Mouse (Mus musculus) hindbrain, embryonic 13.5 days (tissue): ENCODE data around the gene Fer1l5. TPM values are rescaled to one million over a fixed set of nuclear protein-coding genes. Genes with fewer than 3 reads are reported as not detected.
A peak's percentile ranks its signal among the peaks of the same experiment; 100 is the strongest.

Experiments used
- ATAC-seq: fragments of 200-750 bp; cut with Nextera tagmentation; 2 replicates; pipeline ENCODE4 v1.8.0; 2017; ENCODE audit warnings: moderate TSS enrichment; ENCODE audit not compliant: low FRiP score
- H3K27ac ChIP-seq: fragments of 300-500 bp; sonication (generic); 2 replicates; pipeline ENCODE4 v1.5.1; 2015; ENCODE audit warnings: inconsistent platforms, mild to moderate bottlenecking, moderate library complexity
- H3K27me3 ChIP-seq: fragments of 300-500 bp; sonication (generic); 2 replicates; pipeline ENCODE4 v1.6.1; 2015; ENCODE audit warnings: mild to moderate bottlenecking, inconsistent platforms
- H3K36me3 ChIP-seq: fragments of 300-500 bp; sonication (generic); 2 replicates; pipeline ENCODE4 v1.6.1; 2015; ENCODE audit warnings: mild to moderate bottlenecking, inconsistent platforms
- H3K4me1 ChIP-seq: fragments of 300-500 bp; sonication (generic); replicated peaks from 2 replicates; pipeline ENCODE4 v1.6.1; 2015; ENCODE audit warnings: inconsistent platforms
- H3K4me2 ChIP-seq: fragments of 300-500 bp; sonication (generic); 2 replicates; pipeline ENCODE4 v1.6.1; 2015; ENCODE audit warnings: inconsistent platforms, mild to moderate bottlenecking, moderate library complexity
- H3K4me3 ChIP-seq: fragments of 300-500 bp; sonication (generic); 2 replicates; pipeline ENCODE4 v1.5.1; 2015; ENCODE audit warnings: mild to moderate bottlenecking, inconsistent platforms
- H3K9ac ChIP-seq: fragments of 300-500 bp; sonication (generic); 2 replicates; pipeline ENCODE4 v1.6.1; 2015; ENCODE audit warnings: mild to moderate bottlenecking, inconsistent platforms
- H3K9me3 ChIP-seq: fragments of 300-500 bp; sonication (generic); 2 replicates; pipeline ENCODE4 v1.6.1; 2016; ENCODE audit warnings: inconsistent platforms
- WGBS: fragments of 180-500 bp; shearing (Covaris S2); methylation state at CpG from one replicate; pipeline ENCODE4 v1.1.7; 2015; 5-methylcytosine and 5-hydroxymethylcytosine counted together
- polyA plus RNA-seq: library from polyadenylated mRNA; unstranded; fragments of >200 nt; fragmentation: Nextera tagmentation; extraction: Ambion mirVana; gene quantifications from 2 replicates; pipeline ENCODE4 v1.2.1, GENCODE M21; 2015

Gene Fer1l5
- polyA plus RNA-seq, 1 experiment from 2014 or later, result 2.5 TPM

DNA sequence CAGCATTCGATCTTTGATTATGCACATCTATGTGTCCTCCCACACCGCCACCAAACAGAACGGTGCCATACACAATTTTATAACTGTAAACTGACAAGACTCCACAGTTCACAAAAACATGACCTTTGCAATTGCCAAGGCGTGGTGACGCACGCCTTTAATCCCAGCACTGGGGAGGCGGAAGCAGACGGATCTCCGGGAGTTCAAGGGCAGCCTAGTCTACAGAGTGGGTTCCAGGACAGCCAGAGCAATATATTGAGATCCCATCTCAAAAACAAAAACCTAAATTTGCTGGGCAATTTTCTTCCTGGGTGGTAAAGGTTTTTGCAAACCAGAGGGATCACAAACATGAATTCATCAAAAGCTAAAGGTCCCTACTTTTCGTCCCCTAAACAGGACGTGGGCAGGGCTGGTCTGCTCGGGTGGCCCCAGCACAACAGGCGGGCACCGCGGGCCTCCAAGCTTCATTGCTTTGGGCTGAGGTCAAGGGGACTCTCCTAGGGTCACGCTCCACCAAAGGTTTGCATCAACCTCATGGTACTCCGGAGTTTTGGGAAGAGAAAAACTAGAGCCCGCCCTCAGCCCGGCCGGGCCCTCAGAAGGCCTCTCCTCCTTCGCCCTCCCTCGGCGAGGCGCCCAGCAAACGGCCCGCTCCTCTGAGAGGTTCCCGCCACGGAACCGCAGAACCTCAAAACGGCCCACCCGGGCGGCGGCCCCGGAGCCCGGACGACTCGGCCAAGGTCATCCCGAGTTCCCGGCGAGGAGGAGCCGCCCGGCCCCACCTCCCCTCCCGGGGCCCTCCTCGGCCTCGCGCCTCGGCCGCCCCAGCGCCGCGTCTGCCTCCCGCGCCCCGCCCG, 3.8 kb upstream of the Fer1l5 start:
- H3K4me3 ChIP-seq, result peak overlapping the region; percentile 87
- peak overlapping the region; percentile 79 for H3K4me2 ChIP-seq
- WGBS, result 8% methylated on average over 33 of the region's 55 CpGs
- H3K27me3 ChIP-seq, result no peaks in the 10 kb centered on the region
- H3K27ac ChIP-seq, result peak overlapping the region; percentile 78
- peak; percentile 84 for ATAC-seq
- H3K4me1 ChIP-seq, result peaks cover 17% of the 10 kb centered on the region
- H3K36me3 ChIP-seq, result peaks cover 23% of the 10 kb centered on the region
- no peaks in the 10 kb centered on the region for H3K9me3 ChIP-seq
- H3K9ac ChIP-seq, result peak overlapping the region; percentile 93

DNA sequence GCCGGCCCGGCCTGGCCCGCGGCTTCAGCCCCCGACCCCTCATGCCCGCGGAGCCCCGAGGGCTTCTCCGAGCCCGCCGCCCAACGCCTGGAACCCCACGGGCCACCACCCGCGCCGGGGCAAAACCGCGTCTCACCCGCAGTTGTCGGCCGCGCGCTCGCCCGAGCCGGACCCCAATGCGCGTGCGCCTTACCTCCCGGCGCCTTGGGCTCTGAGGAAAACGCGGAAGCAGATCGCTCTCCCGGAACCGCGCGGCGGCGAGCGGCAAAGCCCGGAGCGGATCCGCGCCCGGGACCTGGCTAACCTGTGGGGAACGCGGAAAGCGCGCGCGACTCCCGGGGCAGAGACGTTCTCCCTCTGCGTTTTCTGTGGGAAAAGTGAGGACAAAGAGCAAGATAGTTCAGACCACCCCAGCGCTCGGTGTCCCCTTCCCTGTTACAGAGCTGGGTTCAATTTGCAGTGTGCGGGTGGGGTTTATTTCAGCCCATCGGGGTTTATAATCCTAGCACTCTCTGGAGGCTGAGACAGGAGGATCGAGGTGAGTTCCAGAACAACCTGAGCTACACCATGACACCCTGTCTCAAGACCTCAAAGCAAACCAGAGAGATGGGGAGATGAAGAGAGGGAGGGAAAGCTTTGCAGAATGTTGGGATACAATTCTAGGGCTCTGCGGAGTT, 3.0 kb upstream of the Fer1l5 start, which contains the start of gene Kansl3:
Kansl3 (minus strand) TSS at position 213 of the 677 bp plus-strand sequence.
- WGBS, result 5% methylated on average over 56 of the region's 61 CpGs
- peak; percentile 86 for ATAC-seq
- Histone ChIP-seq H3K4me3 (peak within 1 kb of the TSS; percentile 87), H3K9me3 (no peaks in the 10 kb centered on the region), H3K9ac (peak within 1 kb of the TSS; percentile 93), H3K4me1 (peaks cover 17% of the 10 kb centered on the region), H3K27me3 (no peaks in the 10 kb centered on the region), H3K4me2 (peak within 1 kb of the TSS; percentile 79), H3K36me3 (peaks cover 15% of the 10 kb centered on the region), H3K27ac (peak within 1 kb of the TSS; percentile 78)

DNA sequence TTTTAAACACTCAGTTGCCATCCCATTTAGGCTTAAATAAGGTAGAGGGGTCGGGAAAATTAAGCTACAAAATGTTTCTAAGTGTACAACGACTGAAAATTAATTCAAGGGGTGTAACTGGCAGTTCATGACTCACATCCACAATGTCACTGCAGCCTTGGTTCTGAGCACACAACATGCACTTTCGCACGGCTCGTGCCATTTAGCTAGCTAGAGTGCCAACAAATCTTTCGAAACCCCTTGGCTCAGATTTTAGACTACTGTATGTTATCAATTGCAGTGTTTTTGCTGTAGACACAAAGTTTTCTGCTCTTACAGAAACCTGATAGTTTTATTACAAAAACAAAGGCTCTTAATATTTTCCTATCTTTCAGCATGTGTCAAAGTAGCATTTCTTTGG, 1.2 kb upstream of the Fer1l5 start:
- Histone ChIP-seq H3K27ac (no peak overlapping the region), H3K4me2 (no peak overlapping the region), H3K4me1 (peaks cover 17% of the 10 kb centered on the region), H3K27me3 (no peaks in the 10 kb centered on the region), H3K9me3 (no peaks in the 10 kb centered on the region), H3K9ac (no peak overlapping the region), H3K36me3 (no peaks in the 10 kb centered on the region), H3K4me3 (no peak overlapping the region)
- WGBS, result 87% methylated on average over 6 of the region's 6 CpGs
- ATAC-seq, result no peak

DNA sequence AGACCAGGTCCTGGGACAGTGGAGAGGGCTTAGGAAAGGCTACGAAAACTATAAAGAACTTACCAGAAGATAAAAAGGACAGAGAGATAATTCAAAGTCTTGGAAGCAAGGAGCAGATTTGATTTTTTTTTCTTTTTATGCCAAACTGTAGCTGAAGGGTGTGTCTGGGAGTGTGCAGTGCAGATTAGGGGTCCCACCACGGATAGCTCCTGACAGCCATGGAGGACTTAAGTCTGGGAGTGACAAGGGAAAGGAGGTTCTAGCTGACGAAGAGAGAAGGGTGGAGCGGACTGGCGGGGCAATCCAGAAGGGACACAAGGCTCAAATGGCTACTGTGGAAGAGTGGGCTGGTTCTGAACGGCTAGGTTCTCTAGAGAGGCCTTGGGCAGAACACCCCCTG, 6.8 kb downstream of the Fer1l5 start:
- H3K27me3 ChIP-seq, result no peaks in the 10 kb centered on the region
- H3K27ac ChIP-seq, result no peak overlapping the region
- 84% methylated on average over 6 of the region's 6 CpGs for WGBS
- no peak overlapping the region for H3K4me3 ChIP-seq
- H3K9me3 ChIP-seq, result no peaks in the 10 kb centered on the region
- no peak overlapping the region for H3K4me2 ChIP-seq
- ATAC-seq, result no peak
- no peaks in the 10 kb centered on the region for H3K4me1 ChIP-seq
- no peaks in the 10 kb centered on the region for H3K36me3 ChIP-seq
- H3K9ac ChIP-seq, result no peak overlapping the region

DNA sequence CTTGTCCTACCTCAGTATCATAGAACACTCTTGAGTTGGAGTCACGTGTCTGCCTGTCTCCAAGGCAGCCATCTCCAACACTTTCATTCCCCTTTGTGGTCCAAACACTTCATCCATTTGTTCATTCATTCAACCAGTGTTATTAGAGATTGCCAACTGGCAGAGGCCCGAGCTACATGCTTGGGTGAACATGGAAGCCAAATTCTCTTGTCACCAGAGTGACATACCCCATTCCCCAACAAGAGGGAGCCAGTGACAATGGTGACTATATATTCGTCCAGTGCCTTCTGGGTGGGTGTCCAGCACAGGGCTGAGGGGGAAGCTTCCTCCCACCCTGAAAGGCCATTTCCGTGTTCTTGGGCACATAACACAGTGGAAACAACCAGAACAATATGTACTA, 7.5 kb downstream of the Fer1l5 start:
- no peaks in the 10 kb centered on the region for H3K27me3 ChIP-seq
- no peaks in the 10 kb centered on the region for H3K36me3 ChIP-seq
- no peak overlapping the region for H3K4me3 ChIP-seq
- no peak overlapping the region for H3K9ac ChIP-seq
- no peaks in the 10 kb centered on the region for H3K4me1 ChIP-seq
- H3K27ac ChIP-seq, result no peak overlapping the region
- WGBS, result 67% methylated on average over 4 of the region's 4 CpGs
- no peaks in the 10 kb centered on the region for H3K9me3 ChIP-seq
- no peak overlapping the region for H3K4me2 ChIP-seq
- no peak for ATAC-seq

DNA sequence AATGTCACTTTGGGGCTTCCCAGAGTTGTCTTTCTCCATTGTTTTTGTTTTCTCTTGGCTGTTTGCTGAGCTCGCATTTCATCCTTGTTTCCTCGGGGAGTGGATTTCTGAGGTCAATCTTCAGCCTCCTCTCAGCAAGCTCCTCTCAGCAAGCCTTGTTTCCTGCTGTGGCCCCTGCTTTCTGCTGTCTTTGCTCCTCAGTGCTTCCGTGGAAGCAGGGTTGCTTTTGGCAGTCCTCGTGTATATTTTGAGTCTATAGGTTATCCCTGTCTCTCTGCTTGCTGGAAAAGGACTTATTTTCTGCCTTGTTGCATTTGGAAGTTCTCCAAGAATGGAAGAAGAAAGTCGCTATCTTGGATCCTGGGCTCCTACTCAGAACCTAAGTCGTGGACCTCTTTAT, 24.9 kb downstream of the Fer1l5 start:
- no peak overlapping the region for H3K9ac ChIP-seq
- no peak overlapping the region for H3K27ac ChIP-seq
- no peak overlapping the region for H3K4me3 ChIP-seq
- no peak overlapping the region for H3K4me2 ChIP-seq
- ATAC-seq, result no peak
- H3K4me1 ChIP-seq, result peaks cover 12% of the 10 kb centered on the region
- H3K36me3 ChIP-seq, result no peaks in the 10 kb centered on the region
- 31% methylated on average over 6 of the region's 6 CpGs for WGBS
- no peaks in the 10 kb centered on the region for H3K27me3 ChIP-seq
- H3K9me3 ChIP-seq, result no peaks in the 10 kb centered on the region

DNA sequence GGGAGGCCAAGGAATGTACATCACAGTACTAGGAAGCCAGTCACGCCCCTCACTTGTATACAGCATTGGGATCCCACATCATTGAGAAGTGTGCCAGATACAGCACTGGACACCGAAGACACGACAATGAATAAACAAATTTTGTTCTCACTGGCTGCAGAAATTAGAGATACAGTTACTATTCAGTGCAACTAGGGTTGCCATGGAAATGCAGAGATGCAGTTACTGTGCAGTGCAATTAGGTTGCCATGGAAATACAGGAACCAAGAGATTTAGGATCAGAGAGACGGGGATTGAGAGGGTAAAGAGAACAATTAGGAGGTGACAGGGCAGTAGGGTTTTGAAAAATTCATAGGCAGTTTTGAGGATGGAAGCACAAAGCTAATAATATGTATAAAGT, 29.4 kb downstream of the Fer1l5 start:
- peak overlapping the region; percentile 35 for H3K27ac ChIP-seq
- no peak overlapping the region for H3K4me2 ChIP-seq
- H3K9ac ChIP-seq, result no peak overlapping the region
- H3K36me3 ChIP-seq, result no peaks in the 10 kb centered on the region
- no peak overlapping the region for H3K4me3 ChIP-seq
- H3K27me3 ChIP-seq, result no peaks in the 10 kb centered on the region
- peak; percentile 71 for ATAC-seq
- H3K4me1 ChIP-seq, result peaks cover 13% of the 10 kb centered on the region
- WGBS, result 47% methylated on average over 4 of the region's 4 CpGs
- H3K9me3 ChIP-seq, result no peaks in the 10 kb centered on the region

DNA sequence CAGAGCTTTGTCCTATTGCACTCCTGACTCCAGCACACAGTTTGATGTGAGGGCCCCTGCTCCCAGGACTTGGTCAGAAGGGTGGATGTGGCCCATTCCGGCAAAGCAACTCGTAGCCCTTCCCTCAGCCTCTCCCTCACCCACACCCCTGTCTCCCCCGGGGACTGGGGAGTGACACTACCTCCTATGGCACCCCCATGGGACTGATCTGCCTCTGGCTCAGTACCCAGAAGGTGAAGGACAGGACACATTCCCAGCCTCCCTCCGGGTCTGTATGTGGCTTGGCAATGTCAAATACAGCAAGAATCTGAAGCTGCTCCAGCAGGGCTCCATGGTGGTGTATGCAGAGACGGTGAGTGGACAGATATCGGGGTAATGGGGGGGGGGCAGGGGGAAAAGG, 32.4 kb downstream of the Fer1l5 start:
- no peak overlapping the region for H3K9ac ChIP-seq
- no peaks in the 10 kb centered on the region for H3K9me3 ChIP-seq
- no peaks in the 10 kb centered on the region for H3K27me3 ChIP-seq
- no peaks in the 10 kb centered on the region for H3K36me3 ChIP-seq
- no peak for ATAC-seq
- H3K4me3 ChIP-seq, result no peak overlapping the region
- no peak overlapping the region for H3K27ac ChIP-seq
- WGBS, result 91% methylated on average over 6 of the region's 6 CpGs
- peaks cover 13% of the 10 kb centered on the region for H3K4me1 ChIP-seq
- H3K4me2 ChIP-seq, result no peak overlapping the region

DNA sequence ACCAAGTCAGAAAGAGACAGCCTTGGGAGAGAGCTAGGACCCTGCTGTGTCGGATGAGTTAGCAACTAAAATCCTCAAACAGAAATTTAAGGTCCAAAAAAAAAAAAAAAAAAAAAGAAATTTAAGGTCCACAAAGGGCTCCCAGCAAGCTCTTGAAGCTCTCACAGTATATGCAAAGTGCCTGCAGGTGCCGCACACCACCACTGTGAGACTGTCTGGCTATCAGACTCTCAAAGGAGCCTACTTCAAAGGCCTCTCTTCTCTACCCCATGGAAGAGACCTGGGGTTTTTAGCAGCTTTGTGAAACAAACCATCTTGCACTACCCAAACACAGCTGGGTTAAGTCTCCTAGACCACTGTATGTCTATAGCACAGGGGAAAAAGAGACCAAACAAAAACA, 57.4 kb downstream of the Fer1l5 start:
- WGBS, result 90% methylated on average over 2 of the region's 2 CpGs
- peaks cover 95% of the 10 kb centered on the region for H3K36me3 ChIP-seq
- no peak overlapping the region for H3K9ac ChIP-seq

DNA sequence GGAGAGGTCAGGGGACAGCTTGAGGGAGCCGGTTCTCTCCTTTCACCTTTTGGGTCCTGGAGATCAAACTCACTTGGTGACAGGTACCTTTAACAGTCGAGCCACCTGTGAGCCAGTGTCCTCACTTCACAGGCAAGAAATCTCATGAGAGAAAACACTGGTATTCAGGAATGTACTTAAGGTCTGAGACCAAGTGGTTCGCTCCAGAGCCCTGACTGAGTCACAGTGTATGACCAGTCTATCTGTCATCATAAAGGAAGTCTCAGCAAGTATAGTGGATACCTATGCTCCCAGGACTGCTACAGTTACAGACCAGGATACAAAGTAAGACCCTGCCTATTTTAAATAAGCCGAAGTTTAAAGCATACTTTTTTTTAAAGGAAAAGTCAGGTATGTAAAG, 60.9 kb downstream of the Fer1l5 start:
- peaks cover 94% of the 10 kb centered on the region for H3K36me3 ChIP-seq

More for the DNA sequence above, 57.4 kb downstream of the Fer1l5 start:
- Histone ChIP-seq H3K9me3 (no peaks in the 10 kb centered on the region), H3K27ac (no peak overlapping the region), H3K27me3 (no peaks in the 10 kb centered on the region), H3K4me1 (no peaks in the 10 kb centered on the region), H3K4me3 (no peak overlapping the region), H3K4me2 (no peak overlapping the region)
- no peak for ATAC-seq

DNA sequence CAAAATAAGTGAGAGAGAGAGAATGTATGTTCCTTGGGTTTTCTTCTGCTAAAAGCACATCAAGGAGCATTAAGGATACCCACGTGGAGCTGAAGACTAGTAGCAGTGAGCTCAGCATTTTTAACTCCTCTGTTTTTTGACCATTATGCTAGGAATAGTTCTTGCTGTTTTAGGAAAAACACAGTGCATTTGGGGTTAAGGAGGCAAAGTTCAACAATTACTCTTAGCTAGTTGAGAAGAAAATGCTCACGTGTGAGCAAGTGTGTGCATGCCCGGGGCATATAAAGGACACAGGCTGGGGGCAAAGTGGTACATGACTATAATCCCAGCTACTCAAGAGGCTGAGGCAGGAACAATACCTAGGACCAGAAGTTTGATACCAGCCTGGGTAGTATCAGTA, 61.5 kb downstream of the Fer1l5 start:
- peaks cover 94% of the 10 kb centered on the region for H3K36me3 ChIP-seq
- ATAC-seq, result no peak
- no peak overlapping the region for H3K9ac ChIP-seq
- 95% methylated on average over 3 of the region's 3 CpGs for WGBS
- no peaks in the 10 kb centered on the region for H3K4me1 ChIP-seq
- H3K27me3 ChIP-seq, result no peaks in the 10 kb centered on the region
- no peaks in the 10 kb centered on the region for H3K9me3 ChIP-seq
- no peak overlapping the region for H3K4me3 ChIP-seq
- no peak overlapping the region for H3K27ac ChIP-seq
- no peak overlapping the region for H3K4me2 ChIP-seq

More for the DNA sequence above, 60.9 kb downstream of the Fer1l5 start:
- no peak overlapping the region for H3K4me2 ChIP-seq
- no peaks in the 10 kb centered on the region for H3K9me3 ChIP-seq
- no peak overlapping the region for H3K9ac ChIP-seq
- no peaks in the 10 kb centered on the region for H3K4me1 ChIP-seq
- no peak overlapping the region for H3K27ac ChIP-seq
- H3K27me3 ChIP-seq, result no peaks in the 10 kb centered on the region
- H3K4me3 ChIP-seq, result no peak overlapping the region
- ATAC-seq, result no peak
- WGBS, result 97% methylated on average over 4 of the region's 4 CpGs

DNA sequence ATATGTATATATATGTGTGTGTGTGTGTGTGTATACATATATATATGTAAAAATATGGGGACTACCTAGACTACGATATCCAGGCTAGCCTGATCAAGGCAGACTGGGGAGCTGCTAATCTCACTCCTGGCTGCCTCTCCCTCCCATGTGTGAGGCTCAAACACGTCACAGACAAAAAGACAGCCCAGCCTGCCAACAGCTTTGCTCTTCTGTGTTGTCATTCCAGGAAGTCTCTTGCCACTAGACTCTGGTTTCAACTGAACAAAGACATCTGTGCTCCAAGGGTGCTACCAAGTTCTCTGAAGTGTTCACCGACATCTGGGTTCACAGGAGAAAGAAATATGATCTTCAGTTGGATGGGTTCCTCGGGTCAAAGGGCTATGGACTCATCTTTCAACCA, 63.0 kb downstream of the Fer1l5 start:
- H3K4me2 ChIP-seq, result no peak overlapping the region
- peaks cover 94% of the 10 kb centered on the region for H3K36me3 ChIP-seq
- 83% methylated on average over 4 of the region's 4 CpGs for WGBS
- no peak for ATAC-seq
- no peaks in the 10 kb centered on the region for H3K9me3 ChIP-seq
- H3K9ac ChIP-seq, result no peak overlapping the region
- H3K4me3 ChIP-seq, result no peak overlapping the region
- H3K27ac ChIP-seq, result no peak overlapping the region
- H3K27me3 ChIP-seq, result no peaks in the 10 kb centered on the region
- H3K4me1 ChIP-seq, result no peaks in the 10 kb centered on the region
